Mouse (Mus musculus): Measurements from ENCODE around the gene Bap1. TPM values are rescaled to one million over a fixed set of nuclear protein-coding genes. Genes with fewer than 3 reads are reported as not detected.

The Bap1 gene
- polyA plus RNA-seq, 1 experiment from 2014 or later = 97.2 TPM

DNA sequence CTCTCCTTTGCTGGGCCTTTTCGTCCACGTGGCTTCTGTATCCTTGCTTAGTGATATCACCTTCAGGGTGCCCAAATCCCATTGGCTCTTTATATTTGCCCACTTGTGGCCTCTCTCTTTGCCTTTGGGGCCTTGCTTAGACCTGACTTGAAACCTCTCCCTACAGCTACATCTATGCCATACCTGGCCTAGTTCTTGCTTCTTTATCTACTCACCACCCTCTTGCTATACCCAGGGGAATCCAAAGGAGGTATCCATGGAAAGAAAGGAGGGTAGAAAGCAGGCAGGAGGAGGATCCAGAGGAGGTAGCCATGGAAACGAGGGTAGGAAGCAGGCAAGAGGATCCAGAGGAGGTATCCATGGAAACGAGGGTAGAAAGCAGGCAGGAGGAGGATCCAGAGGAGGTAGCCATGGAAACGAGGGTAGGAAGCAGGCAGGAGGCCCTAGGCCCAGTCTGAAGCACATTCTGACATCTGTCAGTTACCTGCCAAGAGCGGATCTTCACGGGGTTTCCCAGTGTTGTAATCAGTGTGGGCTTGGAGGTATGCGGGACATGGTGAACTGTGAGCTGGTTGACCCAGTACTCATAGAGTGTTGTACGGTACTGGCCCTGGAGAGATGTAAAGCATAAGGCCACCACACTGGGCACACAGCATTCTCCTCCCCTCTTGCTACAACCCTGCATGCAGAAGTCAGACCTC is 17.2 kb downstream of the Bap1 start:
- Histone ChIP-seq H3K9me3 (no peaks in the 10 kb centered on the region), H3K4me3 (no peak overlapping the region), H3K4me2 (peak overlapping the region; percentile 51), H3K4me1 (replicated peaks) (peaks cover 25% of the 10 kb centered on the region), H3K9ac (peak overlapping the region; percentile 60; the same call in 1 of the 2 replicates), H3K36me3 (no peaks in the 10 kb centered on the region), H3K27ac (replicated peaks) (peak overlapping the region; percentile 52; the same call in 1 of the 2 replicates), H3K27me3 (no peaks in the 10 kb centered on the region)
- peak; percentile 53 for ATAC-seq (ENCODE audit: low read depth)
- 39% methylated on average over 9 of the region's 9 CpGs for WGBS

DNA sequence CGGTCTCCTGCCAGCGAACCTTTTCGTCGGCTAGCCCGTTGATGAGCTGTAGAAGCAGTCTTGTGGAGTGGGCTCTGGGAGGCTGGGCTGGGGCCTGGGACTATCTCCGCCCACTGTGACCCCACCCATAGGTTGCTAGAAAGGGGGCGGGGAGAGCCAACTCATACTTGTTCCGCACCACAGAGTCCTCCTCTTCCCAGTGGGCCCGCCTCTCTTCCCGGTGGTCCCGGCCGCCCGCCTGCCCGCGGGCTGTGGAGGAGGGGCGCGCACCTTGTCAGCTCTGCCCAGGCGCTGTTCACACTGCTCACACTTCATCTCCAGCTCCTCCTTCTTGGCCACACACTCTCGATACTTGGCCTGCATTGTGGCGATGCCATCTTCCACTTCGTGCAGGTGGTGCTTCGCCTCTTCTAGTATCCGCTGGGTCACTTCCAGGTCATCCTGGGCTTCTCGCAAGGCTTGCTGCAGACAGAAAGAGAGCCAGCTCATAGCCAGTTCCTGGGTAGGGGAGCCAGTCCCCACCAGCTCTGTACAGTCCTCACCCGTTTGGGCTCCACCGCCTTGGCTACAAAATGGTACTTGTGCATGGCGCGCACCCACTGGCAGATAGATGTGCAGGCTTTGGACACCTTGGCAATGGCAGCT is 18.3 kb downstream of the Bap1 start:
- Histone ChIP-seq H3K4me1 (replicated peaks) (peaks cover 25% of the 10 kb centered on the region), H3K4me2 (peak overlapping the region; percentile 51), H3K36me3 (no peaks in the 10 kb centered on the region), H3K9ac (peak overlapping the region; percentile 60), H3K27me3 (no peaks in the 10 kb centered on the region), H3K4me3 (peak overlapping the region; percentile 28), H3K9me3 (no peaks in the 10 kb centered on the region), H3K27ac (replicated peaks) (peak overlapping the region; percentile 40)
- WGBS = 15% methylated on average over 28 of the region's 28 CpGs
- peak; percentile 70 for ATAC-seq (ENCODE audit: low read depth)

DNA sequence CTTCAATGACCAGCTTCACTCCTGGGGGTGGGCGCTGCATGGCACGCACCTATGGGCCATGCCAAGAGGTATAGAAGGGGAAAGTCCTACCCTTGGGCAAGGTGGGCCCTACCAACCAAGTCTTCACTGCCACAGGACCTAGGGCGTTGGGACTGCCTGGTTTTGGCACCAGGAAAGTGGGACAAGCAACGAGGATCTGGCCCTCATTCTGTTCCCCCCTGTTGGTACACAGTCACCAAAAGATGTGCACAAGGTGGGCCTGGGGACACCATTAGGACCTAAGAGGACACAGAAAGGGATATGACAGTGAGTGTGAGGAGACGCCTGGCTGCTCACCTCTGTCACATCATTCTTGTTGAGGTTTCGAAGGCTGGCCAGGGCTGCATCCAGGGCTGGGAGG is 19.9 kb downstream of the Bap1 start:
- no peak overlapping the region for H3K27ac ChIP-seq (replicated peaks)
- H3K4me1 ChIP-seq (replicated peaks) = peaks cover 25% of the 10 kb centered on the region
- no peaks in the 10 kb centered on the region for H3K9me3 ChIP-seq
- no peaks in the 10 kb centered on the region for H3K36me3 ChIP-seq
- no peak overlapping the region for H3K4me2 ChIP-seq
- H3K4me3 ChIP-seq = no peak overlapping the region
- 91% methylated on average over 6 of the region's 6 CpGs for WGBS
- H3K9ac ChIP-seq = no peak overlapping the region
- H3K27me3 ChIP-seq = no peaks in the 10 kb centered on the region
- ATAC-seq (ENCODE audit: low read depth) = no peak

DNA sequence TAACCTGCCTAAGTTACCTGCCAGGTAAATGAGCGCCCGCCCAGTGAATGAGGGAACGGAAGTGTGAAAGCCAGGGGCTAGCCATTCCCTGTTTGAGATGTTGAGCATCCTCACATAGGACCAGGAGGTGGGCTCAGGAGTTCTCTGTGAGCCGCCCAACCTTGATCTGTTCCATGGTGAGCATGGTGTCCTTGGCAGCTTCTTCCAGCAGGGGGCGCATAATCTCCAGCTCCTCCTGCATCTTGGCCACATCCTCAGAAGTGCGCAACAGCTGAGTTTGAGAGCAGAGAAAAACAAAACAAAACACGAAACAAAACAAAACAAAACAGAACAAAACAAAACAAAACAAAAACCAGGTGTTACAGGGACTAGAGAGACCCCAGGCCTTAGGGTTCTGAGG is 20.9 kb downstream of the Bap1 start:
- ATAC-seq (ENCODE audit: low read depth) = no peak
- no peaks in the 10 kb centered on the region for H3K36me3 ChIP-seq
- H3K4me1 ChIP-seq (replicated peaks) = peaks cover 25% of the 10 kb centered on the region
- H3K9ac ChIP-seq = no peak overlapping the region
- no peak overlapping the region for H3K4me3 ChIP-seq
- no peaks in the 10 kb centered on the region for H3K9me3 ChIP-seq
- WGBS = 26% methylated on average over 7 of the region's 7 CpGs
- H3K27me3 ChIP-seq = no peaks in the 10 kb centered on the region
- H3K4me2 ChIP-seq = no peak overlapping the region
- H3K27ac ChIP-seq (replicated peaks) = no peak overlapping the region

DNA sequence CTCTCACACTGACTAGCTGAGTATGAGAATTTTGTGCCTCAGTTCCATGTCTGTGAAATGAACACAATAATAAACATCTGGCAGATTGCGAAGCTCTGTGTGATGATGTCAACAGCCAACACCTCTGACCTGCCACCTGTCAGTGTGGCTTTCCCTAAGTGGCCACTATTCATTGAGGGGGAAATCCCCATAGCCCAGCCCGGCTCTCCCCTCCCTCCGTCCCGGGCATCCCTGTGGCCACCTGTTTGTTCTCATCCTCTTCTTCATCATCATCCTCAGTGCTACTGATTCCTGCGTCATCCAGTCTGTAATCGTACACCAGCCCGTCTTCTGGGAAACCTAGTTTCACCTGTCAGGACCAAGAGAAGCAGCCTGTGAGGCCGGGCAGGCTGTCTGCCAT is 34.5 kb downstream of the Bap1 start:
- H3K36me3 ChIP-seq = no peaks in the 10 kb centered on the region
- no peak overlapping the region for H3K4me3 ChIP-seq
- H3K9me3 ChIP-seq = no peaks in the 10 kb centered on the region
- H3K4me1 ChIP-seq (replicated peaks) = no peaks in the 10 kb centered on the region
- H3K4me2 ChIP-seq = no peak overlapping the region
- H3K9ac ChIP-seq = no peak overlapping the region
- no peak overlapping the region for H3K27ac ChIP-seq (replicated peaks)
- H3K27me3 ChIP-seq = no peaks in the 10 kb centered on the region
- 91% methylated on average over 8 of the region's 8 CpGs for WGBS
- ATAC-seq (ENCODE audit: low read depth) = no peak

Other genes with a start within 250 kb of the Bap1 start
- gene Spcs1, start 249.8 kb upstream of the Bap1 start, polyA plus RNA-seq (2015; fragmentation: Nextera tagmentation; extraction: Ambion mirVana) = 360 and 392 TPM in 2 replicates
- gene Pbrm1, start 232.3 kb upstream of the Bap1 start, polyA plus RNA-seq (2015; fragmentation: Nextera tagmentation; extraction: Ambion mirVana) = 142 and 149 TPM in 2 replicates
- gene Gnl3, start 232.3 kb upstream of the Bap1 start, polyA plus RNA-seq (2015; fragmentation: Nextera tagmentation; extraction: Ambion mirVana) = 58.2 and 64.0 TPM in 2 replicates
- 66.5 and 89.9 TPM in 2 replicates for gene Smim4, start 122.5 kb upstream of the Bap1 start, polyA plus RNA-seq (2015; fragmentation: Nextera tagmentation; extraction: Ambion mirVana)
- gene Nt5dc2, start 120.4 kb upstream of the Bap1 start, polyA plus RNA-seq (2015; fragmentation: Nextera tagmentation; extraction: Ambion mirVana) = 276 and 293 TPM in 2 replicates
- 18.0 and 26.0 TPM in 2 replicates for gene Stab1, start 82.8 kb upstream of the Bap1 start, polyA plus RNA-seq (2015; fragmentation: Nextera tagmentation; extraction: Ambion mirVana)
- gene Tnnc1, start 43.1 kb upstream of the Bap1 start, polyA plus RNA-seq (2015; fragmentation: Nextera tagmentation; extraction: Ambion mirVana) = 21.3 and 65.5 TPM in 2 replicates
- gene Nisch, start 34.5 kb upstream of the Bap1 start, polyA plus RNA-seq (2015; fragmentation: Nextera tagmentation; extraction: Ambion mirVana) = 329 and 336 TPM in 2 replicates
- 1.1 and 1.4 TPM in 2 replicates for gene Sema3g, start 33.6 kb upstream of the Bap1 start, polyA plus RNA-seq (2015; fragmentation: Nextera tagmentation; extraction: Ambion mirVana)
- gene Phf7, start 133 bp upstream of the Bap1 start, polyA plus RNA-seq (2015; fragmentation: Nextera tagmentation; extraction: Ambion mirVana) = 12.2 and 13.2 TPM in 2 replicates
- 3.4 and 4.3 TPM in 2 replicates for gene Dnah1, start 72.4 kb downstream of the Bap1 start, polyA plus RNA-seq (2015; fragmentation: Nextera tagmentation; extraction: Ambion mirVana)
- gene Capn7, start 85.2 kb downstream of the Bap1 start, polyA plus RNA-seq (2015; fragmentation: Nextera tagmentation; extraction: Ambion mirVana) = 74.1 and 77.6 TPM in 2 replicates
- gene Sh3bp5, start 184.6 kb downstream of the Bap1 start, polyA plus RNA-seq (2015; fragmentation: Nextera tagmentation; extraction: Ambion mirVana) = 134 and 139 TPM in 2 replicates
- gene Eaf1, start 242.9 kb downstream of the Bap1 start, polyA plus RNA-seq (2015; fragmentation: Nextera tagmentation; extraction: Ambion mirVana) = 11.0 and 12.5 TPM in 2 replicates
- gene Mettl6, start 243.6 kb downstream of the Bap1 start, polyA plus RNA-seq (2015; fragmentation: Nextera tagmentation; extraction: Ambion mirVana) = 49.1 and 56.3 TPM in 2 replicates